Comparison of ENCODE assay signal across 9 mouse cellular contexts in genomic region chr8:110500253-110500652, GRCm38 (mm10).
DNase-seq lines count a peak whose midpoint lies in the region; ATAC-seq lines count a peak whose summit lies in the region.
"Had no signal": no experiment of that assay in that cellular context is flagged by ENCODE, and none has a peak within 500 bp of the region (broad histone marks: within the 10 kb centered on the region; RNA-seq: fewer than 3 reads in every experiment).

No protein-coding gene starts in this region.

- H3K27ac ChIP-seq in lung, embryonic 15.5 days = no peak overlapping the region
- no peak overlapping the region for H3K27ac ChIP-seq in intestine, embryonic 15.5 days

- no peak overlapping the region for H3K9ac ChIP-seq in lung, embryonic 15.5 days
- H3K9ac ChIP-seq in intestine, embryonic 15.5 days = no peak overlapping the region

- no peaks in the 10 kb centered on the region for H3K9me3 ChIP-seq in lung, embryonic 15.5 days
- no peaks in the 10 kb centered on the region for H3K9me3 ChIP-seq in intestine, embryonic 15.5 days
- H3K9me3 ChIP-seq: megakaryocyte, embryonic 14.5 days had no signal

- 22% methylated on average over 10 of the region's 10 CpGs for WGBS in lung, embryonic 15.5 days
- 30% methylated on average over 10 of the region's 10 CpGs for WGBS in intestine, embryonic 15.5 days

- DNase-seq in lung, postnatal 14 days = no peak
- DNase-seq in adrenal gland, postnatal 36 days = peak; percentile 61 to 64
- peak; percentile 39 for DNase-seq in mesoderm, embryonic 11.5 days (ENCODE audit: low read depth, low spot score)
- DNase-seq in left cerebral cortex, adult 9 months (ENCODE audit: low spot score in 2 of 2) = no peak
- DNase-seq in left cerebral cortex, postnatal 25 days (ENCODE audit: low spot score in 2 of 2) = no peak
- no peak for DNase-seq in urinary bladder, postnatal 14 days (ENCODE audit: low spot score)

- H3K4me2 ChIP-seq in lung, embryonic 15.5 days = no peak overlapping the region
- H3K4me2 ChIP-seq in intestine, embryonic 15.5 days (replicated peaks) = no peak overlapping the region

- no peak overlapping the region for H3K4me3 ChIP-seq in lung, embryonic 15.5 days
- no peak overlapping the region for H3K4me3 ChIP-seq in intestine, embryonic 15.5 days (replicated peaks)
- H3K4me3 ChIP-seq: megakaryocyte, embryonic 14.5 days had no signal

- H3K36me3 ChIP-seq in lung, embryonic 15.5 days = no peaks in the 10 kb centered on the region
- H3K36me3 ChIP-seq in intestine, embryonic 15.5 days = no peaks in the 10 kb centered on the region

- intact Hi-C loops in left cerebral cortex, postnatal 25 days (cut with DNase I) = no loop called here

- no peaks in the 10 kb centered on the region for H3K4me1 ChIP-seq in lung, embryonic 15.5 days
- 0 out of 2 replicates have a peak, but pooled peaks cover 3% of the 10 kb centered on the region for H3K4me1 ChIP-seq in intestine, embryonic 15.5 days (replicated peaks)
- H3K4me1 ChIP-seq: megakaryocyte, embryonic 14.5 days had no signal

- peak; percentile 81 for ATAC-seq in lung, embryonic 15.5 days (ENCODE audit: borderline replicate concordance, extremely low read depth, low FRiP score, low TSS enrichment)
- ATAC-seq in intestine, embryonic 15.5 days = peak; percentile 94

- peaks cover 3% of the 10 kb centered on the region; the same call in 1 of the 2 replicates for H3K27me3 ChIP-seq in lung, embryonic 15.5 days
- H3K27me3 ChIP-seq in intestine, embryonic 15.5 days (replicated peaks) = no peaks in the 10 kb centered on the region

Comparison
In these comparisons a context has a peak if more than half of its experiments do, and no peak if none do; other contexts are left out.
1. DNase-seq: peak in adrenal gland, postnatal 36 days (2 of 2) and mesoderm, embryonic 11.5 days (single experiment); none in lung, postnatal 14 days (single experiment), left cerebral cortex, adult 9 months (0 of 2), left cerebral cortex, postnatal 25 days (0 of 2) and urinary bladder, postnatal 14 days (single experiment).